In genomic region chr9:65641446-65642052, GRCm38 (mm10) we compare ENCODE assay signal across 13 mouse cellular contexts. TPM values are rescaled to one million over a fixed set of nuclear protein-coding genes. Genes with fewer than 3 reads are reported as not detected.
A peak's percentile ranks its signal among the peaks of the same experiment; 100 is the strongest.
DNase-seq lines count a peak whose midpoint lies in the region; ATAC-seq and TF ChIP-seq lines count a peak whose summit lies in the region.
"Had no signal": no experiment of that assay in that cellular context is flagged by ENCODE, and none has a peak within 500 bp of the region (broad histone marks: within the 10 kb centered on the region; RNA-seq: fewer than 3 reads in every experiment).

No protein-coding gene starts in this region.

- peak overlapping the region; percentile 17; the same call in 1 of the 2 replicates for H3K27ac ChIP-seq in heart, embryonic 11.5 days (ENCODE audit: low read depth, low read length)
- peak overlapping the region; percentile 13; the same call in 1 of the 2 replicates for H3K27ac ChIP-seq in kidney, postnatal 0 days
- H3K27ac ChIP-seq in limb, embryonic 12.5 days, result no peak overlapping the region
- H3K27ac ChIP-seq: layer of hippocampus, adult 2 months had no signal

- H3K9me3 ChIP-seq in heart, embryonic 11.5 days (replicated peaks; ENCODE audit: control insufficient read depth, low read length), result no peaks in the 10 kb centered on the region
- H3K9me3 ChIP-seq in kidney, postnatal 0 days (replicated peaks; ENCODE audit: low read length), result no peaks in the 10 kb centered on the region
- no peaks in the 10 kb centered on the region for H3K9me3 ChIP-seq in limb, embryonic 12.5 days

- 12% methylated on average over 12 of the region's 12 CpGs for WGBS in heart, embryonic 11.5 days (ENCODE audit: insufficient replicate concordance)
- WGBS in kidney, postnatal 0 days, result 11% methylated on average over 12 of the region's 12 CpGs
- 18% methylated on average over 12 of the region's 12 CpGs for WGBS in limb, embryonic 12.5 days

- H3K9ac ChIP-seq in heart, embryonic 11.5 days (ENCODE audit: low read depth, low read length), result peak overlapping the region; percentile 40
- H3K9ac ChIP-seq in kidney, postnatal 0 days (ENCODE audit: low read depth, low read length), result no peak overlapping the region
- no peak overlapping the region for H3K9ac ChIP-seq in limb, embryonic 12.5 days (replicated peaks)

- H3K4me2 ChIP-seq in heart, embryonic 11.5 days, result peak overlapping the region; percentile 25
- peak overlapping the region; percentile 21 for H3K4me2 ChIP-seq in kidney, postnatal 0 days (ENCODE audit: low read length)
- H3K4me2 ChIP-seq in limb, embryonic 12.5 days, result peak overlapping the region; percentile 7; the same call in 1 of the 2 replicates

- H3K4me1 ChIP-seq in heart, embryonic 11.5 days (ENCODE audit: control insufficient read depth, insufficient read depth, low read length), result peaks cover 53% of the 10 kb centered on the region
- peaks cover 21% of the 10 kb centered on the region for H3K4me1 ChIP-seq in kidney, postnatal 0 days (replicated peaks; ENCODE audit: insufficient read depth, low read length)
- peaks cover 44% of the 10 kb centered on the region for H3K4me1 ChIP-seq in limb, embryonic 12.5 days (replicated peaks)

- no peak for TF ChIP-seq CTCF in kidney, postnatal 0 days (IDR thresholded peaks at IDR 0.05; ENCODE audit: low read depth)

- no peak overlapping the region for H3K4me3 ChIP-seq in heart, embryonic 11.5 days (ENCODE audit: low read depth, low read length)
- no peak overlapping the region for H3K4me3 ChIP-seq in kidney, postnatal 0 days (replicated peaks; ENCODE audit: low read depth, low read length)
- H3K4me3 ChIP-seq in limb, embryonic 12.5 days (replicated peaks), result no peak overlapping the region
- H3K4me3 ChIP-seq: layer of hippocampus, adult 2 months had no signal

- DNase-seq in heart, adult 8-10 months (ENCODE audit: low spot score), result no peak
- peak; percentile 23 for DNase-seq in kidney, postnatal 0 days (ENCODE audit: low spot score)
- DNase-seq in kidney, adult 9 months, result no peak
- peak; percentile 22 for DNase-seq in embryo, embryonic 10.5 days (ENCODE audit: low spot score)
- DNase-seq in adrenal gland, adult 8-10 months, result no peak
- no peak for DNase-seq in thymus, postnatal 0 days (ENCODE audit: low spot score)
- DNase-seq: B cell, adult 2 months; cerebellum, adult 9-11 months; thymus, postnatal 14 days had no signal

- no peaks in the 10 kb centered on the region for H3K36me3 ChIP-seq in heart, embryonic 11.5 days (ENCODE audit: control insufficient read depth, insufficient read depth, low read length)
- H3K36me3 ChIP-seq in kidney, postnatal 0 days (ENCODE audit: insufficient read depth, low read length), result no peaks in the 10 kb centered on the region
- H3K36me3 ChIP-seq in limb, embryonic 12.5 days, result no peaks in the 10 kb centered on the region

- H3K27me3 ChIP-seq in heart, embryonic 11.5 days (ENCODE audit: control insufficient read depth, insufficient read depth, low read length), result no peaks in the 10 kb centered on the region
- H3K27me3 ChIP-seq in kidney, postnatal 0 days (ENCODE audit: insufficient read depth, low read length), result no peaks in the 10 kb centered on the region
- H3K27me3 ChIP-seq in limb, embryonic 12.5 days, result no peaks in the 10 kb centered on the region
- H3K27me3 ChIP-seq: Patski had no signal

- no peak for ATAC-seq in heart, embryonic 11.5 days (replicated peaks; ENCODE audit: insufficient number of reproducible peaks, low FRiP score, low TSS enrichment)
- ATAC-seq in kidney, postnatal 0 days (replicated peaks; ENCODE audit: low FRiP score, low read depth), result no peak
- ATAC-seq in limb, embryonic 12.5 days (ENCODE audit: insufficient number of reproducible peaks, insufficient read depth, low FRiP score, low TSS enrichment, low read depth), result no peak
- ATAC-seq: Patski had no signal

RNA-seq across cellular contexts. Expression of gene Rbpms2, which starts 12.1 kb away (rescaled TPM):
- polyA plus RNA-seq in heart, embryonic 11.5 days (2014; fragmentation: Nextera tagmentation; extraction: Ambion mirVana), result 154 and 160 TPM in 2 replicates
- total RNA-seq in heart, adult 8-10 months (2022), result 10 to 100 TPM; 24.9 to 28.7 (median 26.5) TPM
- polyA plus RNA-seq in kidney, postnatal 0 days (2015; fragmentation: Nextera tagmentation; extraction: Ambion mirVana), result 38.6 and 39.2 TPM in 2 replicates
- 16.4 and 18.3 TPM in 2 replicates for polyA plus RNA-seq in limb, embryonic 12.5 days (2016; fragmentation: Nextera tagmentation; extraction: Ambion mirVana)
- 100 to 1,000 TPM in 1 of 4 experiments, 10 to 100 TPM in 3; 50.0 to 107 (median 75.9) TPM for total RNA-seq in adrenal gland, adult 8-10 months (2022)
- 1.8 and 2.0 TPM in 2 replicates for polyA plus RNA-seq in thymus, postnatal 0 days (2015; fragmentation: Nextera tagmentation; extraction: Ambion mirVana)

RNA-seq across cellular contexts. Expression of gene Oaz2, which starts 26.3 kb away (rescaled TPM):
- polyA plus RNA-seq in heart, embryonic 11.5 days (2014; fragmentation: Nextera tagmentation; extraction: Ambion mirVana), result 191 and 256 TPM in 2 replicates
- total RNA-seq in heart, adult 8-10 months (2022), result 100 to 1,000 TPM; 182 to 262 (median 217) TPM
- polyA plus RNA-seq in kidney, postnatal 0 days (2015; fragmentation: Nextera tagmentation; extraction: Ambion mirVana), result 299 and 305 TPM in 2 replicates
- polyA plus RNA-seq in limb, embryonic 12.5 days (2016; fragmentation: Nextera tagmentation; extraction: Ambion mirVana), result 294 and 296 TPM in 2 replicates
- 100 to 1,000 TPM; 138 to 203 (median 175) TPM for total RNA-seq in adrenal gland, adult 8-10 months (2022)
- 113 and 118 TPM in 2 replicates for polyA plus RNA-seq in thymus, postnatal 0 days (2015; fragmentation: Nextera tagmentation; extraction: Ambion mirVana)

RNA-seq across cellular contexts. Expression of gene Pif1, which starts 54.6 kb away (rescaled TPM):
- 7.6 and 9.5 TPM in 2 replicates for polyA plus RNA-seq in heart, embryonic 11.5 days (2014; fragmentation: Nextera tagmentation; extraction: Ambion mirVana)
- total RNA-seq in heart, adult 8-10 months (2022), result not detected
- 3.5 and 4.8 TPM in 2 replicates for polyA plus RNA-seq in kidney, postnatal 0 days (2015; fragmentation: Nextera tagmentation; extraction: Ambion mirVana)
- polyA plus RNA-seq in limb, embryonic 12.5 days (2016; fragmentation: Nextera tagmentation; extraction: Ambion mirVana), result 21.7 and 22.8 TPM in 2 replicates
- under 1 TPM in 3 of 4 experiments, not detected in 1; 0.06 to 0.49 (median 0.22) TPM for total RNA-seq in adrenal gland, adult 8-10 months (2022)
- 14.4 and 17.4 TPM in 2 replicates for polyA plus RNA-seq in thymus, postnatal 0 days (2015; fragmentation: Nextera tagmentation; extraction: Ambion mirVana)

Comparison
In these comparisons a context has a peak if more than half of its experiments do, and no peak if none do; other contexts are left out.
1. DNase-seq: peak in kidney, postnatal 0 days (single experiment) and embryo, embryonic 10.5 days (single experiment); none in heart, adult 8-10 months (single experiment), kidney, adult 9 months (single experiment), adrenal gland, adult 8-10 months (single experiment) and thymus, postnatal 0 days (single experiment).
2. Peak in every context shown above with its lines, with median percentiles within 50 percentile points of each other: H3K4me2 ChIP-seq.